Mouse (Mus musculus) bone marrow macrophage, adult 2 months (primary cell): ENCODE data around the gene Grem1.

ENCODE experiments used
- CTCF ChIP-seq: IDR thresholded peaks from 2 replicates; pipeline ENCODE4 v1.5.1; 2012; ENCODE audit warnings: low read depth, mild to moderate bottlenecking, low read length, moderate library complexity
- POLR2A ChIP-seq: IDR thresholded peaks from 2 replicates; pipeline ENCODE4 v1.6.1; 2012; ENCODE audit warnings: mild to moderate bottlenecking, low read depth, low read length, borderline replicate concordance

GRCm38 (mm10) chr2:113701507-113701906, 56.9 kb downstream of the Grem1 start:
- TF ChIP-seq CTCF (no peak), POLR2A (no peak)
